Mouse (Mus musculus): ENCODE measurements at regions not wholly inside any gene's neighbourhood (a gene's known extent, or its start where the extent isn't known, plus 50 kb on each side); places are given as distances from the start of the nearest gene placed in this dataset.

GRCm38 (mm10) chr12:107394467-107394866, 94.0 kb upstream of the 3110018I06Rik start:
- DNase-seq (ENCODE audit: low read depth) = no peak

- DNase-seq (ENCODE audit: low read depth) = no peak
Observed at GRCm38 (mm10) chr12:107404821-107405220, 83.6 kb upstream of the 3110018I06Rik start.

- no peak for DNase-seq (ENCODE audit: low read depth)
Observed at GRCm38 (mm10) chr12:107423923-107424322, 64.5 kb upstream of the 3110018I06Rik start.

GRCm38 (mm10) chr12:107438506-107438905, 49.9 kb upstream of the 3110018I06Rik start:
- no peak for DNase-seq (ENCODE audit: low read depth)
